Mouse (Mus musculus) midbrain, postnatal 0 days (tissue): ENCODE measurements around the gene Pnmt. TPM values are rescaled to one million over a fixed set of nuclear protein-coding genes. Genes with fewer than 3 reads are reported as not detected.

Experiments
- ATAC-seq: fragments of 200-750 bp; cut with Nextera tagmentation; 2 replicates; pipeline ENCODE4 v1.8.0; 2017; ENCODE audit warnings: moderate number of reproducible peaks, mild to moderate bottlenecking, moderate TSS enrichment, moderate library complexity; ENCODE audit not compliant: low FRiP score
- DNase-seq: peaks from one replicate; pipeline ENCODE4 v3.0.0-alpha.2; 2015; ENCODE audit warnings: low spot score
- H3K27ac ChIP-seq: fragments of 300-500 bp; sonication (generic); 2 replicates; pipeline ENCODE4 v1.5.1; 2014; ENCODE audit warnings: low read depth, mild to moderate bottlenecking, low read length, mixed read lengths
- H3K27me3 ChIP-seq: fragments of 300-500 bp; sonication (generic); 2 replicates; pipeline ENCODE4 v1.6.1; 2014; ENCODE audit warnings: low read length, control low read depth, mixed read lengths; ENCODE audit not compliant: insufficient read depth
- H3K36me3 ChIP-seq: fragments of 300-500 bp; sonication (generic); 2 replicates; pipeline ENCODE4 v1.6.1; 2014; ENCODE audit warnings: low read length, control low read depth, mixed read lengths; ENCODE audit not compliant: insufficient read depth
- H3K4me1 ChIP-seq: fragments of 300-500 bp; sonication (generic); 2 replicates; pipeline ENCODE4 v1.6.1; 2014; ENCODE audit warnings: mild to moderate bottlenecking, control low read depth, antibody characterized with exemption, low read length, mixed read lengths; ENCODE audit not compliant: insufficient read depth
- H3K4me2 ChIP-seq: fragments of 300-500 bp; sonication (generic); 2 replicates; pipeline ENCODE4 v1.6.1; 2014; ENCODE audit warnings: low read depth, mild to moderate bottlenecking, low read length, mixed read lengths; ENCODE audit not compliant: poor library complexity, severe bottlenecking
- H3K4me3 ChIP-seq: fragments of 300-500 bp; sonication (generic); 2 replicates; pipeline ENCODE4 v1.5.1; 2014; ENCODE audit warnings: low read depth, mild to moderate bottlenecking, low read length, moderate library complexity
- H3K9ac ChIP-seq: fragments of 300-500 bp; sonication (generic); replicated peaks from 2 replicates; pipeline ENCODE4 v1.6.1; 2014; ENCODE audit warnings: mild to moderate bottlenecking, low read length, moderate library complexity, mixed read lengths; ENCODE audit not compliant: poor library complexity, severe bottlenecking
- H3K9me3 ChIP-seq: fragments of 300-500 bp; sonication (generic); 2 replicates; pipeline ENCODE4 v1.6.1; 2016; ENCODE audit warnings: low read length, control low read depth
- CTCF ChIP-seq: IDR thresholded peaks from 2 replicates; pipeline ENCODE4 v1.5.1; 2016; ENCODE audit warnings: antibody characterized with exemption, mild to moderate bottlenecking
- WGBS: fragments of 180-500 bp; shearing (Covaris S2); extraction: QIAGEN DNeasy Blood & Tissue Kit; methylation state at CpG from one replicate; pipeline ENCODE4 v1.1.7; 2014; 5-methylcytosine and 5-hydroxymethylcytosine counted together
- polyA plus RNA-seq: library from polyadenylated mRNA; unstranded; fragments of >200 nt; fragmentation: Nextera tagmentation; extraction: Ambion mirVana; gene quantifications from 2 replicates; pipeline ENCODE4 v1.2.1, GENCODE M21; 2015
- total RNA-seq: library from RNA; depleted of rRNA; stranded (reverse); fragments of >200 nt; gene quantifications from 2 replicates; pipeline ENCODE4 v1.2.3, GENCODE M21; 2014; rRNA removed

Pnmt gene
- total RNA-seq (1.1 and 4.3 TPM in 2 replicates), polyA plus RNA-seq (3.4 and 3.9 TPM in 2 replicates)

DNA sequence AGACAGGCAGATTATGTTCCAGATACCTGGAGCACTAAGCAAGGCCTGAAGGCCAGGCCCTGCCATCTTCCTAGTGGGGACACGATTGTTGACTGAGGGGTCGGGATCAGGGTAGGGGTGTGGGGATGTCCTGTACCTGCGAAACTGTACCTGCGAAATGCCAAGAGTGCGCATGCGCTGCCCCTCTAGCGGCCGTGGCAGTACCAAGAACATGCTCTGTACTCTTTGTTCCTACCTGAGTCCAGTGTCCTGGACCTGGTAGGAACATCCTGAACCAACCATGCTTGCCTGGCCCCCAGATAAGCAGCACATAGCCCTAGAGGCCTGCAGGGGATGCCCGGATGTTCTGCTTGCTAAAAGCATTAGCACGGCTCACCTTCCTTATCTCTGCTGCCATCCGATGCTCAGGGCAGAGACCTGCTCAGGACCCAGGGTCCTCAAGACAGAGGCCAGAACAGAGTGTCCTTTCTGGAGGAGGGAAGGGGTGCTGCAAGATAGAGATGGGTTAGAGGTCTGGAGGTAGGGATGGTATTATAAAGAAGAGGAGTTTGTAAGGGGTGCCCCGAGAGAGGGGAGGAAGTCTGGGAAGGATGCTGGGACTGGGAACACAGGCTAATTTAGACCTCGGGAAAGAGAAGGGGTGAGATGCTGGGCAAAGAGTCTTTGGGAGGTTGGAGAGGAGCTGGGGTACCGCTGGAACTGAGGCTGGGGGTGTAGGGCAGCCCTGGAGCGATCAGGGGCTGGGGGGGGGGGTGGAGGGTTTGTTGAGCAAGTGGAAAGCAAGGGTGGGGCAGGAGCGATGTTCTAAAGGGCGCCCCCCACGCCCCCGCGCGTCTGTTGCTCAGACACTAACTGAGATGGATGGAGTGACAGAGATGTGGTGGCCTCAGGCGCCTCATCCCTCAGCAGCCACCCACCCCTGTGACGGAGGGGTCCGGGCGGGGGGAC, at the start of gene Pnmt:
TSS of gene Pnmt (plus strand) at position 813 of the 948 bp plus-strand sequence.
- DNase-seq (no peak), ATAC-seq (no peak)
- H3K36me3 ChIP-seq: peaks cover under 1% of the 10 kb centered on the region; the same call in 1 of the 2 replicates
- H3K4me2 ChIP-seq: no peak within 1 kb of the TSS
- H3K9ac ChIP-seq: 0 out of 2 replicates have a peak within 1 kb of the TSS, but pooled peaks have one; percentile 19
- no peak for TF ChIP-seq CTCF
- WGBS: 56% methylated on average over 22 of the region's 25 CpGs
- H3K4me3 ChIP-seq: no peak within 1 kb of the TSS
- no peaks in the 10 kb centered on the region for H3K4me1 ChIP-seq
- no peak within 1 kb of the TSS for H3K27ac ChIP-seq
- no peaks in the 10 kb centered on the region for H3K9me3 ChIP-seq
- peaks cover 16% of the 10 kb centered on the region for H3K27me3 ChIP-seq

DNA sequence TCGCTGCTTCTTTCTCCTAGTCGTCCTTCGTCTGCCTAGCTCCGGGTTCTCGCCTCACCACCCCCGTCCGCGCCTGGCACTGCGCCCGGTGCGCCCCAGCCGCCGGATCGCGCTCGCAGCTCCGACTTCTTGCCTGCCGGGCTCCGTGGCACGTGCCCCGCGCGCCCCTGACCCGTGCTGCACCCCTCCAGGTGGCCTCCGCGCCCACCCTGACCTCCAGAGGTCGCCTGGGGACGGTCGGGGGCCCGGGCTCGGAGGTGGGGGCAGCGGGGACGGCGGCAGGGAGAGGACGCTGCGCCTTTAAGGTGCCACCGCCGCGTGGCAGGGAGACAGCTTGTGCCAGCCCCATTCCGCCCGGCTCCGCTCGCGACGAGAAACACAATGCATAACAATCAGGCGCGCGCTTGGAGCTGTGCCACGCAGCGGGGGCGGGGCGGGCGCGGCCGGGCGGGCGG, 47.7 kb upstream of the Pnmt start:
- no peak for ATAC-seq
- H3K36me3 ChIP-seq: no peaks in the 10 kb centered on the region
- H3K9me3 ChIP-seq: no peaks in the 10 kb centered on the region
- peak; percentile 75 for DNase-seq
- peak overlapping the region; percentile 56 for H3K4me3 ChIP-seq
- under 1% methylated on average over 56 of the region's 57 CpGs for WGBS
- TF ChIP-seq CTCF: no peak
- H3K9ac ChIP-seq: peak overlapping the region; percentile 65
- H3K4me1 ChIP-seq: 0 out of 2 replicates have a peak, but pooled peaks cover 3% of the 10 kb centered on the region
- H3K27me3 ChIP-seq: peaks cover 72% of the 10 kb centered on the region
- peak overlapping the region; percentile 97 for H3K4me2 ChIP-seq
- peak overlapping the region; percentile 44 for H3K27ac ChIP-seq

GRCm38 (mm10) chr11:98339071-98339501, 47.2 kb upstream of the Pnmt start:
- ATAC-seq (no peak), DNase-seq (peak; percentile 57)
- Histone ChIP-seq H3K27me3 (peaks cover 67% of the 10 kb centered on the region), H3K9ac (peak overlapping the region; percentile 65), H3K9me3 (no peaks in the 10 kb centered on the region), H3K4me2 (peak overlapping the region; percentile 97), H3K4me1 (0 out of 2 replicates have a peak, but pooled peaks cover 3% of the 10 kb centered on the region), H3K36me3 (no peaks in the 10 kb centered on the region), H3K4me3 (peak overlapping the region; percentile 56), H3K27ac (no peak overlapping the region)
- no peak for TF ChIP-seq CTCF
- WGBS: 2% methylated on average over 19 of the region's 19 CpGs

GRCm38 (mm10) chr11:98339679-98340287, 46.5 kb upstream of the Pnmt start:
- H3K9ac ChIP-seq: peak overlapping the region; percentile 65; the same call in 1 of the 2 replicates
- WGBS: 10% methylated on average over 11 of the region's 11 CpGs
- 0 out of 2 replicates have a peak, but pooled peaks cover 3% of the 10 kb centered on the region for H3K4me1 ChIP-seq
- H3K4me3 ChIP-seq: peak overlapping the region; percentile 56; the same call in 1 of the 2 replicates
- H3K9me3 ChIP-seq: no peaks in the 10 kb centered on the region
- no peak for DNase-seq
- peaks cover 61% of the 10 kb centered on the region for H3K27me3 ChIP-seq
- ATAC-seq: no peak
- H3K27ac ChIP-seq: no peak overlapping the region
- no peak for TF ChIP-seq CTCF
- no peaks in the 10 kb centered on the region for H3K36me3 ChIP-seq
- peak overlapping the region; percentile 97 for H3K4me2 ChIP-seq

- Histone ChIP-seq H3K9ac (no peak overlapping the region), H3K36me3 (no peaks in the 10 kb centered on the region), H3K27me3 (peaks cover 53% of the 10 kb centered on the region), H3K4me1 (0 out of 2 replicates have a peak, but pooled peaks cover 3% of the 10 kb centered on the region), H3K9me3 (no peaks in the 10 kb centered on the region), H3K27ac (no peak overlapping the region), H3K4me2 (no peak overlapping the region), H3K4me3 (no peak overlapping the region)
- no peak for ATAC-seq
- no peak for TF ChIP-seq CTCF
- DNase-seq: no peak
- WGBS: 19% methylated on average over 2 of the region's 4 CpGs
Observed at GRCm38 (mm10) chr11:98340597-98340996, 45.7 kb upstream of the Pnmt start.
